Mouse (Mus musculus): ENCODE results near the gene Tmem246.

Gene Tmem246

GRCm38 (mm10) chr4:49581256-49581655 lies 16.4 kb downstream of the Tmem246 start:
- DNase-seq (ENCODE audit: low read depth), result peak; percentile 66

- DNase-seq (ENCODE audit: low read depth), result peak; percentile 31
Measured at GRCm38 (mm10) chr4:49572194-49572593, 25.5 kb downstream of the Tmem246 start.

- peak; percentile 84 for DNase-seq (ENCODE audit: low read depth)
Measured at GRCm38 (mm10) chr4:49567613-49568012, 30.1 kb downstream of the Tmem246 start.

GRCm38 (mm10) chr4:49559915-49560772 lies 37.5 kb downstream of the Tmem246 start:
- no peak for DNase-seq (ENCODE audit: low read depth)

- no peak for DNase-seq (ENCODE audit: low read depth)
Measured at GRCm38 (mm10) chr4:49558181-49558580, 39.5 kb downstream of the Tmem246 start.

GRCm38 (mm10) chr4:49557375-49557774 lies 40.3 kb downstream of the Tmem246 start:
- DNase-seq (ENCODE audit: low read depth), result no peak

- no peak for DNase-seq (ENCODE audit: low read depth)
Measured at GRCm38 (mm10) chr4:49553380-49553779, 44.3 kb downstream of the Tmem246 start.

- DNase-seq (ENCODE audit: low read depth), result no peak
Measured at GRCm38 (mm10) chr4:49549383-49549782, 48.3 kb downstream of the Tmem246 start, which contains the start of gene Aldob. Gene Aldob, minus strand, starts transcription at chr4:49549546.

GRCm38 (mm10) chr4:49547544-49548219 lies 50.0 kb downstream of the Tmem246 start:
- no peak for DNase-seq (ENCODE audit: low read depth)

GRCm38 (mm10) chr4:49546873-49547543 lies 50.7 kb downstream of the Tmem246 start:
- DNase-seq (ENCODE audit: low read depth), result no peak

GRCm38 (mm10) chr4:49546026-49546425 lies 51.6 kb downstream of the Tmem246 start:
- no peak for DNase-seq (ENCODE audit: low read depth)

GRCm38 (mm10) chr4:49540966-49541365 lies 56.7 kb downstream of the Tmem246 start:
- DNase-seq (ENCODE audit: low read depth), result no peak

GRCm38 (mm10) chr4:49539665-49540064 lies 58.0 kb downstream of the Tmem246 start:
- DNase-seq (ENCODE audit: low read depth), result peak; percentile 49

- DNase-seq (ENCODE audit: low read depth), result no peak
Measured at GRCm38 (mm10) chr4:49536671-49537070, 61.0 kb downstream of the Tmem246 start.

- DNase-seq (ENCODE audit: low read depth), result no peak
Measured at GRCm38 (mm10) chr4:49535675-49536294, 61.9 kb downstream of the Tmem246 start.

GRCm38 (mm10) chr4:49535036-49535435 lies 62.6 kb downstream of the Tmem246 start:
- no peak for DNase-seq (ENCODE audit: low read depth)
